Mouse (Mus musculus): ENCODE results near the gene Col6a3. TPM values are rescaled to one million over a fixed set of nuclear protein-coding genes. Genes with fewer than 3 reads are reported as not detected.

Gene Col6a3
- polyA plus RNA-seq, 1 experiment from 2014 or later: 81.8 TPM

GRCm38 (mm10) chr1:90840250-90840649, 3.5 kb downstream of the Col6a3 start:
- Histone ChIP-seq H3K9ac (no peak overlapping the region), H3K4me3 (peak overlapping the region; percentile 12)

GRCm38 (mm10) chr1:90838657-90839056, 5.1 kb downstream of the Col6a3 start:
- Histone ChIP-seq H3K36me3 (no peaks in the 10 kb centered on the region), H3K4me3 (no peak overlapping the region), H3K4me2 (peak overlapping the region; percentile 9), H3K9ac (no peak overlapping the region), H3K4me1 (peaks cover 50% of the 10 kb centered on the region), H3K9me3 (no peaks in the 10 kb centered on the region), H3K27ac (peak overlapping the region; percentile 77), H3K27me3 (no peaks in the 10 kb centered on the region)
- WGBS: 58% methylated on average over 4 of the region's 4 CpGs
- ATAC-seq (ENCODE audit: borderline replicate concordance, extremely low read depth, low FRiP score, low TSS enrichment): no peak

More at GRCm38 (mm10) chr1:90840250-90840649, 3.5 kb downstream of the Col6a3 start:
- H3K27ac ChIP-seq: peak overlapping the region; percentile 45
- no peaks in the 10 kb centered on the region for H3K36me3 ChIP-seq
- H3K4me1 ChIP-seq: peaks cover 58% of the 10 kb centered on the region
- no peaks in the 10 kb centered on the region for H3K9me3 ChIP-seq
- H3K27me3 ChIP-seq: no peaks in the 10 kb centered on the region
- ATAC-seq (ENCODE audit: borderline replicate concordance, extremely low read depth, low FRiP score, low TSS enrichment): no peak
- 4% methylated on average over 4 of the region's 4 CpGs for WGBS
- peak overlapping the region; percentile 63 for H3K4me2 ChIP-seq

GRCm38 (mm10) chr1:90838221-90838620, 5.5 kb downstream of the Col6a3 start:
- H3K4me2 ChIP-seq: peak overlapping the region; percentile 9
- H3K4me3 ChIP-seq: no peak overlapping the region
- H3K36me3 ChIP-seq: no peaks in the 10 kb centered on the region
- no peaks in the 10 kb centered on the region for H3K9me3 ChIP-seq
- peak overlapping the region; percentile 77 for H3K27ac ChIP-seq
- no peak overlapping the region for H3K9ac ChIP-seq
- H3K27me3 ChIP-seq: no peaks in the 10 kb centered on the region
- peak; percentile 43; the same call in 1 of the 2 replicates for ATAC-seq (ENCODE audit: borderline replicate concordance, extremely low read depth, low FRiP score, low TSS enrichment)
- H3K4me1 ChIP-seq: peaks cover 50% of the 10 kb centered on the region
- 46% methylated on average over 12 of the region's 12 CpGs for whole genome bisulfite sequencing

GRCm38 (mm10) chr1:90836178-90836740, 7.5 kb downstream of the Col6a3 start:
- Histone ChIP-seq H3K9ac (no peak overlapping the region), H3K4me3 (no peak overlapping the region), H3K4me2 (no peak overlapping the region), H3K36me3 (no peaks in the 10 kb centered on the region), H3K9me3 (no peaks in the 10 kb centered on the region), H3K27ac (no peak overlapping the region), H3K4me1 (peaks cover 50% of the 10 kb centered on the region), H3K27me3 (no peaks in the 10 kb centered on the region)
- 46% methylated on average over 5 of the region's 5 CpGs for WGBS
- ATAC-seq (ENCODE audit: borderline replicate concordance, extremely low read depth, low FRiP score, low TSS enrichment): no peak

GRCm38 (mm10) chr1:90834701-90835100, 9.1 kb downstream of the Col6a3 start:
- Histone ChIP-seq H3K36me3 (no peaks in the 10 kb centered on the region), H3K9ac (no peak overlapping the region), H3K4me1 (peaks cover 35% of the 10 kb centered on the region), H3K27ac (no peak overlapping the region), H3K27me3 (no peaks in the 10 kb centered on the region), H3K9me3 (no peaks in the 10 kb centered on the region), H3K4me3 (no peak overlapping the region), H3K4me2 (no peak overlapping the region)
- 61% methylated on average over 6 of the region's 6 CpGs for WGBS
- ATAC-seq (ENCODE audit: borderline replicate concordance, extremely low read depth, low FRiP score, low TSS enrichment): no peak

GRCm38 (mm10) chr1:90830006-90830405, 13.8 kb downstream of the Col6a3 start:
- Histone ChIP-seq H3K4me2 (no peak overlapping the region), H3K27me3 (no peaks in the 10 kb centered on the region), H3K36me3 (peaks cover 3% of the 10 kb centered on the region; the same call in 1 of the 2 replicates), H3K9me3 (no peaks in the 10 kb centered on the region), H3K27ac (no peak overlapping the region), H3K4me1 (no peaks in the 10 kb centered on the region), H3K4me3 (no peak overlapping the region), H3K9ac (no peak overlapping the region)
- WGBS: 48% methylated on average over 6 of the region's 6 CpGs
- no peak for ATAC-seq (ENCODE audit: borderline replicate concordance, extremely low read depth, low FRiP score, low TSS enrichment)

- no peak overlapping the region for H3K27ac ChIP-seq
- ATAC-seq (ENCODE audit: borderline replicate concordance, extremely low read depth, low FRiP score, low TSS enrichment): no peak
- no peak overlapping the region for H3K4me3 ChIP-seq
- no peak overlapping the region for H3K4me2 ChIP-seq
- no peaks in the 10 kb centered on the region for H3K27me3 ChIP-seq
- H3K9me3 ChIP-seq: no peaks in the 10 kb centered on the region
- no peaks in the 10 kb centered on the region for H3K4me1 ChIP-seq
- 91% methylated on average over 15 of the region's 15 CpGs for WGBS
- peaks cover 12% of the 10 kb centered on the region; the same call in 1 of the 2 replicates for H3K36me3 ChIP-seq
- no peak overlapping the region for H3K9ac ChIP-seq
Observed at GRCm38 (mm10) chr1:90813226-90813625, 30.5 kb downstream of the Col6a3 start.

- Histone ChIP-seq H3K27me3 (no peaks in the 10 kb centered on the region), H3K4me1 (no peaks in the 10 kb centered on the region), H3K9me3 (no peaks in the 10 kb centered on the region), H3K4me3 (no peak overlapping the region), H3K9ac (no peak overlapping the region), H3K4me2 (no peak overlapping the region), H3K27ac (no peak overlapping the region), H3K36me3 (peaks cover 18% of the 10 kb centered on the region)
- no peak for ATAC-seq (ENCODE audit: borderline replicate concordance, extremely low read depth, low FRiP score, low TSS enrichment)
- 59% methylated on average over 9 of the region's 9 CpGs for WGBS
Observed at GRCm38 (mm10) chr1:90808930-90809329, 34.8 kb downstream of the Col6a3 start.

- ATAC-seq (ENCODE audit: borderline replicate concordance, extremely low read depth, low FRiP score, low TSS enrichment): no peak
Observed at GRCm38 (mm10) chr1:90803104-90803503, 40.7 kb downstream of the Col6a3 start.

GRCm38 (mm10) chr1:90801067-90801466, 42.7 kb downstream of the Col6a3 start:
- no peak for ATAC-seq (ENCODE audit: borderline replicate concordance, extremely low read depth, low FRiP score, low TSS enrichment)
- Histone ChIP-seq H3K9ac (no peak overlapping the region), H3K9me3 (no peaks in the 10 kb centered on the region), H3K4me3 (no peak overlapping the region), H3K4me2 (no peak overlapping the region), H3K27ac (no peak overlapping the region), H3K4me1 (no peaks in the 10 kb centered on the region), H3K27me3 (no peaks in the 10 kb centered on the region), H3K36me3 (peaks cover 52% of the 10 kb centered on the region)
- WGBS: 58% methylated on average over 13 of the region's 13 CpGs

More at GRCm38 (mm10) chr1:90803104-90803503, 40.7 kb downstream of the Col6a3 start:
- Histone ChIP-seq H3K9me3 (no peaks in the 10 kb centered on the region), H3K36me3 (peaks cover 48% of the 10 kb centered on the region), H3K27me3 (no peaks in the 10 kb centered on the region), H3K4me3 (no peak overlapping the region), H3K4me1 (no peaks in the 10 kb centered on the region), H3K9ac (no peak overlapping the region), H3K4me2 (no peak overlapping the region), H3K27ac (no peak overlapping the region)
- WGBS: 83% methylated on average over 4 of the region's 4 CpGs

- H3K4me1 ChIP-seq: no peaks in the 10 kb centered on the region
- peaks cover 52% of the 10 kb centered on the region for H3K36me3 ChIP-seq
- 77% methylated on average over 3 of the region's 3 CpGs for WGBS
- no peaks in the 10 kb centered on the region for H3K27me3 ChIP-seq
- H3K9me3 ChIP-seq: no peaks in the 10 kb centered on the region
- no peak overlapping the region for H3K4me2 ChIP-seq
- H3K27ac ChIP-seq: no peak overlapping the region
- ATAC-seq (ENCODE audit: borderline replicate concordance, extremely low read depth, low FRiP score, low TSS enrichment): no peak
- H3K9ac ChIP-seq: no peak overlapping the region
- H3K4me3 ChIP-seq: no peak overlapping the region
Observed at GRCm38 (mm10) chr1:90800466-90800865, 43.3 kb downstream of the Col6a3 start.

- Histone ChIP-seq H3K36me3 (peaks cover 53% of the 10 kb centered on the region), H3K4me2 (no peak overlapping the region), H3K27ac (no peak overlapping the region), H3K9me3 (no peaks in the 10 kb centered on the region), H3K4me3 (no peak overlapping the region), H3K9ac (no peak overlapping the region), H3K27me3 (no peaks in the 10 kb centered on the region), H3K4me1 (no peaks in the 10 kb centered on the region)
- no peak for ATAC-seq (ENCODE audit: borderline replicate concordance, extremely low read depth, low FRiP score, low TSS enrichment)
- WGBS: 63% methylated on average over 6 of the region's 6 CpGs
Observed at GRCm38 (mm10) chr1:90797276-90797891, 46.4 kb downstream of the Col6a3 start.

Measured in lung, embryonic 15.5 days (tissue).